In genomic region chr3:108166486-108167211, GRCm38 (mm10) we compare ENCODE assay signal across 8 mouse cellular contexts. TPM values are rescaled to one million over a fixed set of nuclear protein-coding genes. Genes with fewer than 3 reads are reported as not detected.
DNase-seq lines count a peak whose midpoint lies in the region; ATAC-seq and TF ChIP-seq lines count a peak whose summit lies in the region.
"Had no signal": no experiment of that assay in that cellular context is flagged by ENCODE, and none has a peak within 500 bp of the region (broad histone marks: within the 10 kb centered on the region; RNA-seq: fewer than 3 reads in every experiment).

No protein-coding gene starts in this region.

- H3K4me2 ChIP-seq in CH12.LX (ENCODE audit: insufficient read depth, low read depth, poor library complexity, severe bottlenecking): peak overlapping the region; percentile 53
- H3K4me2 ChIP-seq in intestine, postnatal 0 days (replicated peaks; ENCODE audit: low read depth): no peak overlapping the region
- H3K4me2 ChIP-seq in liver, embryonic 14.5 days (ENCODE audit: low read depth): no peak overlapping the region
- H3K4me2 ChIP-seq in neural tube, embryonic 15.5 days: no peak overlapping the region
- H3K4me2 ChIP-seq: liver, embryonic 15.5 days had no signal

- H3K36me3 ChIP-seq in CH12.LX (replicated peaks in 1 of 2; ENCODE audit: control insufficient read depth in 1 of 2, insufficient read depth in 1 of 2, low read length in 1 of 2): no peaks in the 10 kb centered on the region
- no peaks in the 10 kb centered on the region for H3K36me3 ChIP-seq in intestine, postnatal 0 days (ENCODE audit: control insufficient read depth, insufficient read depth)
- H3K36me3 ChIP-seq in liver, embryonic 14.5 days (replicated peaks; ENCODE audit: control insufficient read depth, insufficient read depth, low read depth): no peaks in the 10 kb centered on the region
- H3K36me3 ChIP-seq in neural tube, embryonic 15.5 days: no peaks in the 10 kb centered on the region
- H3K36me3 ChIP-seq: liver, embryonic 15.5 days had no signal

- peaks cover 24 to 58% of the 10 kb centered on the region in 2 experiments for H3K4me1 ChIP-seq in CH12.LX (ENCODE audit: control insufficient read depth in 1 of 2, insufficient read depth in 2 of 2)
- no peaks in the 10 kb centered on the region for H3K4me1 ChIP-seq in intestine, postnatal 0 days (replicated peaks; ENCODE audit: control insufficient read depth, insufficient read depth, low read length)
- H3K4me1 ChIP-seq in liver, embryonic 14.5 days (replicated peaks; ENCODE audit: control insufficient read depth in 2 of 2, insufficient read depth in 2 of 2, low read length in 1 of 2): no peaks in the 10 kb centered on the region
- peaks cover 45% of the 10 kb centered on the region for H3K4me1 ChIP-seq in neural tube, embryonic 15.5 days
- H3K4me1 ChIP-seq: liver, embryonic 15.5 days had no signal

- no peaks in the 10 kb centered on the region for H3K9me3 ChIP-seq in CH12.LX (replicated peaks; ENCODE audit: low read length)
- H3K9me3 ChIP-seq in intestine, postnatal 0 days (ENCODE audit: control insufficient read depth): no peaks in the 10 kb centered on the region
- no peaks in the 10 kb centered on the region for H3K9me3 ChIP-seq in liver, embryonic 14.5 days (ENCODE audit: control insufficient read depth, low read length)
- H3K9me3 ChIP-seq in neural tube, embryonic 15.5 days (replicated peaks): no peaks in the 10 kb centered on the region
- H3K9me3 ChIP-seq: liver, embryonic 15.5 days had no signal

- no peaks in the 10 kb centered on the region for H3K79me2 ChIP-seq in CH12.LX (replicated peaks; ENCODE audit: control insufficient read depth, extremely low read depth, insufficient read depth, poor library complexity, severe bottlenecking)

- dilution Hi-C loops in CH12.LX (cut with MboI; ENCODE audit: extremely low pct_ligation_motif_present, extremely low pct_unique_long_range_greater_than_20kb, low sequenced_read_pairs): no loop called here

- peak; percentile 39; the same call in 1 of the 2 replicates for TF ChIP-seq EP300 in CH12.LX (IDR thresholded peaks at IDR 0.05; ENCODE audit: low read length)
- no peak for TF ChIP-seq EP300 in liver, embryonic 14.5 days (IDR thresholded peaks at IDR 0.05; ENCODE audit: low read depth)

- peak; percentile 57 for TF ChIP-seq RAD21 in CH12.LX (IDR thresholded peaks at IDR 0.05; ENCODE audit: low read depth, low read length)

- no peak for TF ChIP-seq POLR2A in CH12.LX (IDR thresholded peaks at IDR 0.05; ENCODE audit: low read depth, low read length)
- no peak for TF ChIP-seq POLR2A in brain, embryonic 14.5 days (IDR thresholded peaks at IDR 0.05; ENCODE audit: borderline replicate concordance, extremely low read depth, insufficient read depth, insufficient read length, poor library complexity, severe bottlenecking)

- peak in 1 of 2 experiments; percentile 74; a peak in 2 of 4 replicates for TF ChIP-seq CTCF in CH12.LX (conservative IDR thresholded peaks at IDR 0.05 in 1 of 2, IDR thresholded peaks at IDR 0.05 in 1 of 2; ENCODE audit: low read depth in 2 of 2, low read length in 2 of 2)
- TF ChIP-seq CTCF in brain, embryonic 14.5 days (IDR thresholded peaks at IDR 0.05; ENCODE audit: borderline replicate concordance, extremely low read depth, insufficient read depth, insufficient read length): peak; percentile 45; the same call in 1 of the 2 replicates
- TF ChIP-seq CTCF in gastrocnemius, adult 2 months (IDR thresholded peaks at IDR 0.05): peak; percentile 52
- TF ChIP-seq CTCF in intestine, postnatal 0 days (IDR thresholded peaks at IDR 0.05; ENCODE audit: low read depth): peak; percentile 63
- peak; percentile 32 for TF ChIP-seq CTCF in liver, embryonic 14.5 days (IDR thresholded peaks at IDR 0.05; ENCODE audit: low read depth)

- intact Hi-C loops in gastrocnemius, adult 2 months (cut with DNase I): loop anchor here (10.0 kb wide), 1 partner anchor 88 kb away; the partner anchor contains the start of gene Psma5

- H3K9ac ChIP-seq in CH12.LX (ENCODE audit: insufficient read depth, low read depth): no peak overlapping the region
- no peak overlapping the region for H3K9ac ChIP-seq in intestine, postnatal 0 days (ENCODE audit: low read depth, low read length)
- no peak overlapping the region for H3K9ac ChIP-seq in liver, embryonic 14.5 days (replicated peaks)
- no peak overlapping the region for H3K9ac ChIP-seq in neural tube, embryonic 15.5 days (replicated peaks)
- H3K9ac ChIP-seq: liver, embryonic 15.5 days had no signal

- no peak overlapping the region for H3K27ac ChIP-seq in CH12.LX (ENCODE audit: insufficient read depth, low read depth)
- H3K27ac ChIP-seq in gastrocnemius, adult 2 months: peak overlapping the region; percentile 93
- H3K27ac ChIP-seq in intestine, postnatal 0 days (ENCODE audit: low read depth, low read length): no peak overlapping the region
- H3K27ac ChIP-seq in liver, embryonic 14.5 days: no peak overlapping the region
- peak overlapping the region; percentile 69 for H3K27ac ChIP-seq in neural tube, embryonic 15.5 days (replicated peaks)
- H3K27ac ChIP-seq: liver, embryonic 15.5 days had no signal

- peak overlapping the region in 1 of 3 experiments; percentile 19 for H3K4me3 ChIP-seq in CH12.LX (replicated peaks in 1 of 3; ENCODE audit: low read depth in 2 of 3, low read length in 2 of 3, poor library complexity in 1 of 3)
- H3K4me3 ChIP-seq in gastrocnemius, adult 2 months: no peak overlapping the region
- no peak overlapping the region for H3K4me3 ChIP-seq in intestine, postnatal 0 days (ENCODE audit: low read depth, low read length)
- no peak overlapping the region for H3K4me3 ChIP-seq in liver, embryonic 14.5 days (ENCODE audit: insufficient read depth in 1 of 2, low read depth in 2 of 2, low read length in 2 of 2)
- H3K4me3 ChIP-seq in neural tube, embryonic 15.5 days (replicated peaks): no peak overlapping the region
- H3K4me3 ChIP-seq: liver, embryonic 15.5 days had no signal

- peak; percentile 34; the same call in 1 of the 2 replicates for ATAC-seq in intestine, postnatal 0 days
- no peak for ATAC-seq in liver, embryonic 14.5 days (ENCODE audit: insufficient read depth)
- ATAC-seq in neural tube, embryonic 15.5 days (ENCODE audit: low FRiP score): peak; percentile 50

- peaks cover 9% of the 10 kb centered on the region for H3K27me3 ChIP-seq in CH12.LX (replicated peaks)
- H3K27me3 ChIP-seq in intestine, postnatal 0 days (replicated peaks; ENCODE audit: control insufficient read depth, insufficient read depth, low read length): no peaks in the 10 kb centered on the region
- H3K27me3 ChIP-seq in liver, embryonic 14.5 days (ENCODE audit: control insufficient read depth, insufficient read depth, low read length): no peaks in the 10 kb centered on the region
- no peaks in the 10 kb centered on the region for H3K27me3 ChIP-seq in neural tube, embryonic 15.5 days (replicated peaks)

- WGBS in intestine, postnatal 0 days: 43% methylated on average over 10 of the region's 11 CpGs
- 37% methylated on average over 9 of the region's 11 CpGs for WGBS in liver, embryonic 14.5 days (ENCODE audit: insufficient replicate concordance)
- WGBS in neural tube, embryonic 15.5 days: 4% methylated on average over 9 of the region's 11 CpGs

- peak; percentile 82 for DNase-seq in CH12.LX (ENCODE audit: extremely low read depth)
- peak; percentile 88 for DNase-seq in brain, embryonic 14.5 days (ENCODE audit: low read depth)
- DNase-seq in gastrocnemius, adult 2 months: peak; percentile 88
- no peak for DNase-seq in liver, embryonic 14.5 days (ENCODE audit: low read depth in 3 of 3, low spot score in 3 of 3)
- no peak for DNase-seq in adrenal gland, postnatal 25 days

- in situ Hi-C loops in CH12.LX (cut with MboI; ENCODE audit: low pct_ligation_motif_present, low pct_unique_long_range_greater_than_20kb, low sequenced_read_pairs): loop anchor here (5.0 to 10.0 kb wide), 3 partner anchors 41 to 218 kb away; partner anchors contain the start of genes Psma5 and Psrc1

RNA-seq across cellular contexts. Expression of gene Gpr61, which starts 12.0 kb away (rescaled TPM):
- total RNA-seq in CH12.LX (2012; rRNA removed) (0.04 TPM in 1 of 2 replicates, not detected in the other), CH12.LX (2014; rRNA removed) (not detected in 2 replicates)
- polyA plus RNA-seq in CH12.LX (2012; ENCODE audit: insufficient read length, low read depth): 0.27 and 0.33 TPM in 2 replicates
- 1.5 and 2.6 TPM in 2 replicates for polyA plus RNA-seq in brain, embryonic 14.5 days (2012; rRNA removed)
- not detected for total RNA-seq in gastrocnemius, adult 2 months (2021)
- 0.05 and 0.13 TPM in 2 replicates for polyA plus RNA-seq in intestine, postnatal 0 days (2015; fragmentation: Nextera tagmentation; extraction: Ambion mirVana)
- polyA plus RNA-seq in liver, embryonic 14.5 days (2012; rRNA removed): not detected in 2 replicates
- polyA plus RNA-seq in liver, embryonic 14.5 days (2014; fragmentation: Nextera tagmentation; extraction: Ambion mirVana): 0.04 TPM in 1 of 2 replicates, not detected in the other
- polyA plus RNA-seq in neural tube, embryonic 15.5 days (2015; fragmentation: Nextera tagmentation; extraction: Ambion mirVana): 6.1 and 7.7 TPM in 2 replicates
- total RNA-seq in adrenal gland, postnatal 25 days (2021): 0.49 TPM in 1 of 2 replicates, not detected in the other

RNA-seq across cellular contexts. Expression of gene Amigo1, which starts 19.5 kb away (rescaled TPM):
- 0.59 and 0.76 TPM in 2 replicates for total RNA-seq in CH12.LX (2012; rRNA removed)
- total RNA-seq in CH12.LX (2014; rRNA removed): 0.07 and 0.21 TPM in 2 replicates
- polyA plus RNA-seq in CH12.LX (2012; ENCODE audit: insufficient read length, low read depth): 0.12 TPM in 1 of 2 replicates, not detected in the other
- 19.5 and 25.0 TPM in 2 replicates for polyA plus RNA-seq in brain, embryonic 14.5 days (2012; rRNA removed)
- total RNA-seq in gastrocnemius, adult 2 months (2021): 10 to 100 TPM; 21.6 to 28.3 TPM
- 2.8 and 2.9 TPM in 2 replicates for polyA plus RNA-seq in intestine, postnatal 0 days (2015; fragmentation: Nextera tagmentation; extraction: Ambion mirVana)
- 0.45 and 0.60 TPM in 2 replicates for polyA plus RNA-seq in liver, embryonic 14.5 days (2012; rRNA removed)
- polyA plus RNA-seq in liver, embryonic 14.5 days (2014; fragmentation: Nextera tagmentation; extraction: Ambion mirVana): 0.49 and 0.56 TPM in 2 replicates
- 10.2 and 14.4 TPM in 2 replicates for polyA plus RNA-seq in neural tube, embryonic 15.5 days (2015; fragmentation: Nextera tagmentation; extraction: Ambion mirVana)
- total RNA-seq in adrenal gland, postnatal 25 days (2021): 21.0 and 24.7 TPM in 2 replicates

RNA-seq across cellular contexts. Expression of gene Gnai3, which starts 20.7 kb away (rescaled TPM):
- total RNA-seq in CH12.LX (2012; rRNA removed) (54.1 and 59.8 TPM in 2 replicates), CH12.LX (2014; rRNA removed) (145 and 159 TPM in 2 replicates)
- polyA plus RNA-seq in CH12.LX (2012; ENCODE audit: insufficient read length, low read depth): 78.7 and 82.4 TPM in 2 replicates
- 79.0 and 86.6 TPM in 2 replicates for polyA plus RNA-seq in brain, embryonic 14.5 days (2012; rRNA removed)
- 10 to 100 TPM; 12.0 to 13.8 TPM for total RNA-seq in gastrocnemius, adult 2 months (2021)
- polyA plus RNA-seq in intestine, postnatal 0 days (2015; fragmentation: Nextera tagmentation; extraction: Ambion mirVana): 99.6 and 101 TPM in 2 replicates
- polyA plus RNA-seq in liver, embryonic 14.5 days (2012; rRNA removed): 18.4 and 28.7 TPM in 2 replicates
- polyA plus RNA-seq in liver, embryonic 14.5 days (2014; fragmentation: Nextera tagmentation; extraction: Ambion mirVana): 57.4 and 58.0 TPM in 2 replicates
- 103 and 121 TPM in 2 replicates for polyA plus RNA-seq in neural tube, embryonic 15.5 days (2015; fragmentation: Nextera tagmentation; extraction: Ambion mirVana)
- 136 and 143 TPM in 2 replicates for total RNA-seq in adrenal gland, postnatal 25 days (2021)

RNA-seq across cellular contexts. Expression of gene Cyb561d1, which starts 34.4 kb away (rescaled TPM):
- total RNA-seq in CH12.LX (2012; rRNA removed): 2.4 and 2.6 TPM in 2 replicates
- total RNA-seq in CH12.LX (2014; rRNA removed): 2.0 and 2.2 TPM in 2 replicates
- polyA plus RNA-seq in CH12.LX (2012; ENCODE audit: insufficient read length, low read depth): 4.0 and 4.1 TPM in 2 replicates
- 8.4 and 8.7 TPM in 2 replicates for polyA plus RNA-seq in brain, embryonic 14.5 days (2012; rRNA removed)
- 1 to 10 TPM; 2.8 to 3.8 TPM for total RNA-seq in gastrocnemius, adult 2 months (2021)
- 6.3 and 6.7 TPM in 2 replicates for polyA plus RNA-seq in intestine, postnatal 0 days (2015; fragmentation: Nextera tagmentation; extraction: Ambion mirVana)
- polyA plus RNA-seq in liver, embryonic 14.5 days (2012; rRNA removed): 1.4 and 1.5 TPM in 2 replicates
- 1.4 and 1.6 TPM in 2 replicates for polyA plus RNA-seq in liver, embryonic 14.5 days (2014; fragmentation: Nextera tagmentation; extraction: Ambion mirVana)
- 3.1 TPM in 2 replicates for polyA plus RNA-seq in neural tube, embryonic 15.5 days (2015; fragmentation: Nextera tagmentation; extraction: Ambion mirVana)
- 8.7 and 12.1 TPM in 2 replicates for total RNA-seq in adrenal gland, postnatal 25 days (2021)

RNA-seq across cellular contexts. Expression of gene Atxn7l2, which starts 44.1 kb away (rescaled TPM):
- total RNA-seq in CH12.LX (2012; rRNA removed) (4.2 and 4.5 TPM in 2 replicates), CH12.LX (2014; rRNA removed) (3.4 and 3.8 TPM in 2 replicates)
- 10.7 and 13.3 TPM in 2 replicates for polyA plus RNA-seq in CH12.LX (2012; ENCODE audit: insufficient read length, low read depth)
- polyA plus RNA-seq in brain, embryonic 14.5 days (2012; rRNA removed): 50.1 and 55.9 TPM in 2 replicates
- total RNA-seq in gastrocnemius, adult 2 months (2021): 1 to 10 TPM; 6.4 to 8.6 TPM
- 3.4 and 4.0 TPM in 2 replicates for polyA plus RNA-seq in intestine, postnatal 0 days (2015; fragmentation: Nextera tagmentation; extraction: Ambion mirVana)
- 2.2 TPM in 2 replicates for polyA plus RNA-seq in liver, embryonic 14.5 days (2012; rRNA removed)
- polyA plus RNA-seq in liver, embryonic 14.5 days (2014; fragmentation: Nextera tagmentation; extraction: Ambion mirVana): 1.7 and 2.0 TPM in 2 replicates
- 18.4 and 21.2 TPM in 2 replicates for polyA plus RNA-seq in neural tube, embryonic 15.5 days (2015; fragmentation: Nextera tagmentation; extraction: Ambion mirVana)
- 12.8 and 15.1 TPM in 2 replicates for total RNA-seq in adrenal gland, postnatal 25 days (2021)

Comparison
In these comparisons a context has a peak if more than half of its experiments do, and no peak if none do; other contexts are left out.
1. DNase-seq: peak in CH12.LX (single experiment), brain, embryonic 14.5 days (single experiment) and gastrocnemius, adult 2 months (single experiment); none in liver, embryonic 14.5 days (0 of 3) and adrenal gland, postnatal 25 days (single experiment).
2. H3K27ac ChIP-seq: peak in gastrocnemius, adult 2 months (single experiment) and neural tube, embryonic 15.5 days (single experiment); none in CH12.LX (single experiment), intestine, postnatal 0 days (single experiment) and liver, embryonic 14.5 days (single experiment).